Mouse (Mus musculus) liver, embryonic 14.5 days (tissue): ENCODE measurements at regions not wholly inside any gene's neighbourhood (a gene's known extent, or its start where the extent isn't known, plus 50 kb on each side); places are given as distances from the start of the nearest gene placed in this dataset.

Experiments used
- ATAC-seq: fragments of 200-750 bp; cut with Nextera tagmentation; 2 replicates; pipeline ENCODE4 v1.8.0; 2017; ENCODE audit warnings: moderate number of reproducible peaks, mild to moderate bottlenecking, moderate library complexity; ENCODE audit not compliant: insufficient read depth
- DNase-seq, 3 experiments: peaks; one replicate each; pipeline ENCODE4 v3.0.0-alpha.2; 2012 to 2013; ENCODE audit warnings: low read depth in 3 of 3, low spot score in 3 of 3
- H3K27ac ChIP-seq: fragments of 300-500 bp; sonication (generic); 2 replicates; pipeline ENCODE4 v1.5.1; 2014; ENCODE audit warnings: moderate library complexity, mild to moderate bottlenecking, control low read depth, inconsistent platforms
- H3K27me3 ChIP-seq: fragments of 300-500 bp; sonication (generic); 2 replicates; pipeline ENCODE4 v1.6.1; 2014; ENCODE audit warnings: mild to moderate bottlenecking, low read length, moderate library complexity; ENCODE audit not compliant: control insufficient read depth, insufficient read depth
- H3K36me3 ChIP-seq: fragments of 300-500 bp; sonication (generic); replicated peaks from 2 replicates; pipeline ENCODE4 v1.6.1; 2014; ENCODE audit warnings: low read depth; ENCODE audit not compliant: control insufficient read depth, insufficient read depth
- H3K4me1 ChIP-seq, 2 experiments: fragments of 200-500 bp in 1 of 2; fragments of 300-500 bp in 1 of 2; sonication (generic) in 1 of 2; replicated peaks; 2 replicates each; pipeline ENCODE4 v1.6.1; 2012 to 2014; ENCODE audit warnings: antibody characterized with exemption in 1 of 2, inconsistent platforms in 1 of 2, low read length in 1 of 2; ENCODE audit not compliant: control insufficient read depth in 2 of 2, insufficient read depth in 2 of 2
- H3K4me2 ChIP-seq: fragments of 300-500 bp; sonication (generic); 2 replicates; pipeline ENCODE4 v1.6.1; 2014; ENCODE audit warnings: low read depth, mild to moderate bottlenecking, control low read depth, moderate library complexity
- H3K4me3 ChIP-seq, 2 experiments: fragments of 200-500 bp in 1 of 2; fragments of 300-500 bp in 1 of 2; sonication (generic) in 1 of 2; 2 replicates each; pipeline ENCODE4 v1.5.1; 2012 to 2014; ENCODE audit warnings: low read depth in 2 of 2, low read length in 2 of 2, mild to moderate bottlenecking in 2 of 2, control low read depth in 1 of 2, inconsistent platforms in 1 of 2, moderate library complexity in 1 of 2; ENCODE audit not compliant: insufficient read depth in 1 of 2
- H3K9ac ChIP-seq: fragments of 300-500 bp; sonication (generic); replicated peaks from 2 replicates; pipeline ENCODE4 v1.6.1; 2014; ENCODE audit warnings: mild to moderate bottlenecking, control low read depth, moderate library complexity
- H3K9me3 ChIP-seq: fragments of 300-500 bp; sonication (generic); 2 replicates; pipeline ENCODE4 v1.6.1; 2016; ENCODE audit warnings: low read length, mixed read lengths; ENCODE audit not compliant: control insufficient read depth
- CTCF ChIP-seq: IDR thresholded peaks from 2 replicates; pipeline ENCODE4 v1.5.1; 2016; ENCODE audit warnings: antibody characterized with exemption, low read depth, control low read depth
- EP300 ChIP-seq: IDR thresholded peaks from 2 replicates; pipeline ENCODE4 v1.6.1; 2016; ENCODE audit warnings: antibody characterized with exemption, low read depth
- WGBS: fragments of 180-500 bp; shearing (Covaris S2); extraction: QIAGEN DNeasy Blood & Tissue Kit; methylation state at CpG from one replicate; pipeline ENCODE4 v1.1.7; 2014; ENCODE audit not compliant: insufficient replicate concordance; 5-methylcytosine and 5-hydroxymethylcytosine counted together

DNA sequence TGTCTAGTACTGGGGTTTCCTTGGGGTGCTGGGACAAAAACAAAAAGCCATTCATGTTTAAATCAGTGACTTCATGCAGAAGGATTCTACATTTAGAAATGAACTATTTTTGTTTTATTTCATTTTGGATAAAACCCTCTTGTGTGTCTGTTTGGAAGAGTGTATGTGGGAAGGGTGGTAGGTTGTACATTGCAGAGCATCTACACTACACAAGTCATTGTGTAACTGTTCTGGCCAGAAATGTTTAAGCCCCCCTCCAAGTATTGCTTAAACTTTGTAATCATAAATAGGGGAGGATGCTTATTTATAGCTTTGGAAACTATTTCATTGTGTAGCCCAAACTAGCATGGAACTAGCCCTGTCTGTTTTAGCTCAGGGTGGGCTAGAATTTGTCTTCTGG lies 752.3 kb downstream of the Adgrl2 start:
- ATAC-seq (no peak), DNase-seq (no peak)
- Histone ChIP-seq H3K4me1 (no peaks in the 10 kb centered on the region), H3K36me3 (no peaks in the 10 kb centered on the region), H3K4me2 (no peak overlapping the region), H3K27me3 (no peaks in the 10 kb centered on the region), H3K9ac (no peak overlapping the region), H3K4me3 (no peak overlapping the region), H3K27ac (no peak overlapping the region), H3K9me3 (no peaks in the 10 kb centered on the region)
- TF ChIP-seq EP300: no peak
- TF ChIP-seq CTCF: no peak

DNA sequence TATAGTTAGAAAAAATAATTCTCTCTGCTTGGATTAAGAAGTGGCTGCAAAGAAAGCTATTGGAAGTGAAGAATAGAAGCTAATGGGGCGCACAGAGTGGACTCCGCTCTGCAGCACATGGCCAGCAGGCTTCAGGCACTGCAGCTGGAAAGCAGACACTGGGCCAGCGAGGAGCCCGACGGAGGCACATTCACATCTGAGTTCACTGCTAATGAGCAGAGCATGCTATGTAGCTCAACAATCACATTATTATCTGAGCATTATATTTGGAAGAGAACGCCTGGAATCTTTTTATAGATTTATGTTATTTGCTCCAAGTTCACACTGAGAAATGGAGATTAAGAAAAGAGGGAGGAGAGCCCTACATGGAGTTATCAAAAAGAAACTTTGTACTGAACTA lies 752.8 kb downstream of the Adgrl2 start:
- 63% methylated on average over 6 of the region's 6 CpGs for WGBS
- Histone ChIP-seq H3K27ac (no peak overlapping the region), H3K9me3 (no peaks in the 10 kb centered on the region), H3K36me3 (no peaks in the 10 kb centered on the region), H3K4me3 (no peak overlapping the region), H3K4me1 (no peaks in the 10 kb centered on the region), H3K4me2 (no peak overlapping the region), H3K27me3 (no peaks in the 10 kb centered on the region), H3K9ac (no peak overlapping the region)
- TF ChIP-seq EP300 (no peak), CTCF (no peak)
- DNase-seq (no peak), ATAC-seq (no peak)

DNA sequence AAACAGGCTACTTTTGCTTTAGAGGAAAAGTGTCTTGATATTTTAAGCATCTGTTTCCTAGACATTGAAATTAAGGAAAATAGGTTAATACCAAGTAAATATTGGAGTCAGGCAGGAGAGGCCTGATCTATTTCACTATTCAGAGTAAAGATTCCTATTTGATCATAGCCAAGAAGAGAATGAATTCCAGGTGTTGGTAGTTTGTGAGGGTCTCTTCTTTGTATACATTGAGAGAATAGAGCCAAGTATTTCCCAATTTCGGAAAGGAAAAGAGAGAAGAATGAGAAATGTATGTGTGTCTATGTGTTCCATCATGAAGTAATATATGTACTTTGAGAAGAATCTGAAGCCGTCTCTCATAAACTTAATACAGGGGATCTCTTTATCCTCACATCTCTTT lies 756.7 kb downstream of the Adgrl2 start:
- Histone ChIP-seq H3K27ac (no peak overlapping the region), H3K4me3 (no peak overlapping the region), H3K4me2 (no peak overlapping the region), H3K9me3 (no peaks in the 10 kb centered on the region), H3K9ac (no peak overlapping the region), H3K36me3 (no peaks in the 10 kb centered on the region), H3K27me3 (no peaks in the 10 kb centered on the region), H3K4me1 (no peaks in the 10 kb centered on the region)
- WGBS: 53% methylated on average over 2 of the region's 2 CpGs
- DNase-seq (no peak), ATAC-seq (no peak)
- TF ChIP-seq EP300: no peak
- TF ChIP-seq CTCF: no peak

DNA sequence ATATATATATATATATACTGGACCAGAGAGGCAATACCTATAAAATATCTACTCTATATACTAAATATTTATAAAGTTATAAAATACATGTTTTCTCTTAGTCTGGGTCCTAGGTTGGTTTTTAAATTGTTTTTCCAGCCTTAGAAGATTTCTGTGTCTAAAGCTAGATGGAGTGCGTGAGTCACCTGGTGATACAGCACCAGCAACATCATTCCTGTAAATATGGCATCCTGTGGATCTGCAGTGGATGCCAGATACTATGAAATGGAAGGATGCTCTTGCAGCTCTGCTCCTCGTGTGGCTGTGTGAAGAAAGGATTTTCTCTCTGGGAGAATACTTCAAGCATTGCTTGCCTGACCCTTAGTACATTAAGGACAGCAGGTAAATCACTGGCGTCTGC lies 761.2 kb downstream of the Adgrl2 start:
- no peak overlapping the region for H3K4me2 ChIP-seq

DNA sequence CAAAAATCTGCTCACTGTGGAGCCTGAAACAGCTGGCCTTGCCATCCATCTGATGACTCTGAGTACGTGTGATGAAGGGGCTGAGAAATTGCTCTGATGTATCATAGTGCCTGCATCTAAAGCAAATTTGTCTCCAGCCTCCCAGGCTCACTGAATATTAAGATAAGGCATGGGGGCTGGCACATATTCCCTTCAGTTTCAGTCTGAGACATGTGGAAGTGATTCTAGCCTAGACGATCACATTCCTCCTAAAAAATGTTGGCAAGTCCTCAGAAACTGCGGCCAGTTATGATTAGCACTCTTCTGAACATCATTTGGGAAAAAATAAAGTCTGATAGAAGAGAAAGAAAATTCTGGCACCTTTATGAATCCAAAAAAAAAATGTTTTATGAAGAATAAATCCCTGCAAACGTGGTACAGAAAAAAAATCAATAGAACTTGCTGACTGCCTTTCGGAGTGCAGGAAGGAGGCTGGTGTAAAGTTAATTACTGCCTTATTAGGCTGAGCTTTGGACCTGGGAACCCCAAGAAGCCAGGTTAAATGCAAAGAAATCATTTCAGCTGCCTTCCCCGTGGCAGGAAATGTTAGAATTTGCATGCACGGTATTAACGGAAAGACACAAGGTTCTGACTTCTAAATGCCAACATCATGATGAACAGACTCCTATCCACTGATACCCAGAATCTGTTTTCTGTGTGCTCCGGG lies 762.2 kb downstream of the Adgrl2 start:
- 61% methylated on average over 9 of the region's 9 CpGs for WGBS
- TF ChIP-seq CTCF (no peak), EP300 (no peak)
- Histone ChIP-seq H3K36me3 (no peaks in the 10 kb centered on the region), H3K4me3 (no peak overlapping the region), H3K4me1 (no peaks in the 10 kb centered on the region), H3K27ac (no peak overlapping the region), H3K4me2 (no peak overlapping the region), H3K27me3 (no peaks in the 10 kb centered on the region), H3K9me3 (no peaks in the 10 kb centered on the region), H3K9ac (no peak overlapping the region)
- no peak for DNase-seq
- no peak for ATAC-seq

More for the DNA sequence above, 761.2 kb downstream of the Adgrl2 start:
- no peaks in the 10 kb centered on the region for H3K36me3 ChIP-seq
- DNase-seq (no peak), ATAC-seq (no peak)
- TF ChIP-seq CTCF (no peak), EP300 (no peak)
- no peak overlapping the region for H3K4me3 ChIP-seq
- H3K27me3 ChIP-seq: no peaks in the 10 kb centered on the region
- H3K9me3 ChIP-seq: no peaks in the 10 kb centered on the region
- H3K4me1 ChIP-seq: no peaks in the 10 kb centered on the region
- WGBS: 49% methylated on average over 3 of the region's 3 CpGs
- no peak overlapping the region for H3K27ac ChIP-seq
- H3K9ac ChIP-seq: no peak overlapping the region
